Mouse (Mus musculus) intestine, embryonic 14.5 days (tissue): ENCODE results near the gene Grasp. TPM values are rescaled to one million over a fixed set of nuclear protein-coding genes. Genes with fewer than 3 reads are reported as not detected.

Experiments used
- ATAC-seq: fragments of 200-750 bp; cut with Nextera tagmentation; replicated peaks from 2 replicates; pipeline ENCODE4 v1.8.0; 2017; ENCODE audit warnings: low read depth, moderate number of reproducible peaks, moderate TSS enrichment, moderate library complexity; ENCODE audit not compliant: low FRiP score, low TSS enrichment
- DNase-seq: peaks from one replicate; pipeline ENCODE4 v3.0.0-alpha.2; 2018; ENCODE audit warnings: low spot score
- H3K27ac ChIP-seq: fragments of 300-500 bp; sonication (generic); 2 replicates; pipeline ENCODE4 v1.5.1; 2014; ENCODE audit warnings: low read depth, mild to moderate bottlenecking, control low read depth
- H3K27me3 ChIP-seq: fragments of 300-500 bp; sonication (generic); replicated peaks from 2 replicates; pipeline ENCODE4 v1.6.1; 2014; ENCODE audit warnings: low read length, control low read depth; ENCODE audit not compliant: control insufficient read depth, insufficient read depth
- H3K36me3 ChIP-seq: fragments of 300-500 bp; sonication (generic); 2 replicates; pipeline ENCODE4 v1.6.1; 2014; ENCODE audit warnings: low read length, control low read depth; ENCODE audit not compliant: control insufficient read depth, insufficient read depth
- H3K4me1 ChIP-seq: fragments of 300-500 bp; sonication (generic); replicated peaks from 2 replicates; pipeline ENCODE4 v1.6.1; 2014; ENCODE audit warnings: low read length, control low read depth, mixed read lengths; ENCODE audit not compliant: control insufficient read depth, insufficient read depth
- H3K4me2 ChIP-seq: fragments of 300-500 bp; sonication (generic); 2 replicates; pipeline ENCODE4 v1.6.1; 2014; ENCODE audit warnings: low read length
- H3K4me3 ChIP-seq: fragments of 300-500 bp; sonication (generic); 2 replicates; pipeline ENCODE4 v1.5.1; 2014; ENCODE audit warnings: low read depth, low read length, control low read depth, mixed read lengths
- H3K9ac ChIP-seq: fragments of 300-500 bp; sonication (generic); 2 replicates; pipeline ENCODE4 v1.6.1; 2014; ENCODE audit warnings: mild to moderate bottlenecking, low read length
- H3K9me3 ChIP-seq: fragments of 300-500 bp; sonication (generic); 2 replicates; pipeline ENCODE4 v1.6.1; 2016; ENCODE audit warnings: low read length, control low read depth; ENCODE audit not compliant: control insufficient read depth
- WGBS: fragments of 180-500 bp; shearing (Covaris S2); extraction: QIAGEN DNeasy Blood & Tissue Kit; methylation state at CpG from one replicate; pipeline ENCODE4 v1.1.7; 2014; 5-methylcytosine and 5-hydroxymethylcytosine counted together
- polyA plus RNA-seq: library from polyadenylated mRNA; unstranded; fragments of >200 nt; fragmentation: Nextera tagmentation; extraction: Ambion mirVana; gene quantifications from 2 replicates; pipeline ENCODE4 v1.2.1, GENCODE M21; 2014

The Grasp gene
- polyA plus RNA-seq, 1 experiment from 2014 or later = 4.2 TPM

DNA sequence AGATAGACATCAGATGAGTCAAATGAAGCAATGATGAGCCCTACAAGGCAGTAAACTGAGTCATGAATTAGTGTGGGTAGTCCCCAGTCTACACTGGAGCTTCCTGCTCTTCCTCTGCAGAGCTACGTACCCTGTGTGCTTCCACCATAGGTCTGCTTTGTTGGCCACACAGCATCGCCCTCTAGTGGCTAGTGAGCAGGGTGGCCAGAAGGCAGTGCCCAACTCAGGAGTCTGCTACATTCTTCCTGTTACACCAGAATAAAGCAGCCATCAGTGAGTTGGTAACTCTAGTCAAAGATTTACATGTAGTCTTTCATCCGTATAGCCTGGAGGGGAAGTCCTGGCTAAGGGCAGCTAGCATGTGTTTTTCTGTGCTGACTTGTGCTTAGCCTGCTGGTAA, 25.8 kb upstream of the Grasp start:
- H3K27ac ChIP-seq = no peak overlapping the region
- H3K4me1 ChIP-seq = no peaks in the 10 kb centered on the region

DNA sequence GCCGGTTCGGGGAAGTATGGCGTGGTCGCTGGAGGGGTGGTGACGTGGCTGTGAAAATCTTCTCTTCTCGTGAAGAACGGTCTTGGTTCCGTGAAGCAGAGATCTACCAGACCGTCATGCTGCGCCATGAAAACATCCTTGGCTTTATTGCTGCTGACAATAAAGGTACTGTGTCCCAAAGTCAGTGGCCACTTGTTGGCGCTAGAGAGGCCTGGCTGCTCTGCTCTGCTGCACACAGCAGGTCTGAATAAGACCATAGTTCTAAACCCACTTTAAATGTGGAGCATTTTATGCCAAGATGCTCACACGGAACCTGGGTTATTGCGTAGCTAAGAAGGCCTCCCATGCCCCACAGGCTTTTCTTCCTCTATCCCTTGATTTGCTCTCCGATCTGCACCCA, 25.1 kb upstream of the Grasp start:
- Histone ChIP-seq H3K4me1 (no peaks in the 10 kb centered on the region), H3K36me3 (peaks cover 93% of the 10 kb centered on the region), H3K4me3 (no peak overlapping the region), H3K27ac (no peak overlapping the region), H3K27me3 (no peaks in the 10 kb centered on the region), H3K9me3 (peaks cover 5% of the 10 kb centered on the region; the same call in 1 of the 2 replicates), H3K4me2 (no peak overlapping the region), H3K9ac (no peak overlapping the region)
- 91% methylated on average over 14 of the region's 14 CpGs for WGBS
- DNase-seq = no peak
- ATAC-seq = no peak

More for the DNA sequence above, 25.8 kb upstream of the Grasp start:
- ATAC-seq (peak; percentile 77), DNase-seq (no peak)
- H3K4me3 ChIP-seq = no peak overlapping the region
- no peak overlapping the region for H3K4me2 ChIP-seq
- no peaks in the 10 kb centered on the region for H3K27me3 ChIP-seq
- peaks cover 88% of the 10 kb centered on the region for H3K36me3 ChIP-seq
- WGBS = 17% methylated on average over 3 of the region's 3 CpGs
- H3K9ac ChIP-seq = no peak overlapping the region
- H3K9me3 ChIP-seq = peaks cover 5% of the 10 kb centered on the region; the same call in 1 of the 2 replicates

DNA sequence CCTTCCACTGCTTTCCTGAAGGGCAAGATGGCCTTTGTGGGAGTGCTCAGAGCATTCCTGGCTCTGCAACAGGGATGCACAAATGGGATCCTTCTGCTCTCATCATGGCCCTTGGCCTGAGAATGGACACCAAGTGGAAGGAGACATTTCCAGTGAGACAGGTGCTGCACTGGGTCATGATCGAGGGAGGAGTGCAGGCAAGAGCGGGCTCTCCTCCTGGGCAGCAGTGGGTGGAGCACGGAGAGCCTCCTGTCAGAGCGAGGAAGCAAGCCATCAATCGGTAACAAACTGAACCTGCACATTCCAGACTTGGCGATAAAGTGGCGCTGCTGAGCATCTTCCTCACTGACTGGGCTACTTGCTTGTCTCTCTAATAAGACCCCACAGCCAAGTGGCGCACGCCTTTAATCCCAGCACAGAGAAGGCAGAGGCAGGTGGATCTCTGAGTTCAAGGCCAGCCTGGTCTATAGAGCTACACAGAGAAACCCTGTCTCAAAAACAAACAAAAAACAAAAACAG, 23.2 kb upstream of the Grasp start:
- peaks cover 88% of the 10 kb centered on the region for H3K36me3 ChIP-seq
- no peak overlapping the region for H3K27ac ChIP-seq
- H3K9ac ChIP-seq = no peak overlapping the region
- ATAC-seq = no peak
- no peaks in the 10 kb centered on the region for H3K4me1 ChIP-seq
- H3K9me3 ChIP-seq = peaks cover 5% of the 10 kb centered on the region; the same call in 1 of the 2 replicates
- H3K4me2 ChIP-seq = no peak overlapping the region
- no peak for DNase-seq
- H3K4me3 ChIP-seq = no peak overlapping the region
- no peaks in the 10 kb centered on the region for H3K27me3 ChIP-seq
- 94% methylated on average over 9 of the region's 9 CpGs for WGBS

DNA sequence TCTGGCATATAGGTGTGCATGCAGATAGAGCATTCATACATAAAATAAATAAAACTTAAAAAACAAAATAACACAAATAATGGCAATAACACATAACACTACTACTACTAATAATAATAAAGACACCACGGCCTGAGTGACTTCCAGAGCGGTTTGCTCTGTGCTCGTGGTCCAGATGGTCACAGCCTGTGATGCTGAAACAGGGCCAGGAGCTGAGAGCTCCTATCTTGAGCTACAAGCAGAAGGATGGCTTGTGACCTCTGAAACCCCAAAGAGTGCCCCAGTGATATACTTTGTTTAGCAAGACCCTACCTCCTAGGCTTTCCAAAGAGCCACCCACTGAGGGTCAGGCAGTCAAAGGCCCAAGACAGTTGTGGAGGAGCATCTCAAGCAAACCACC, 22.6 kb upstream of the Grasp start:
- no peak overlapping the region for H3K27ac ChIP-seq
- H3K9me3 ChIP-seq = peaks cover 5% of the 10 kb centered on the region; the same call in 1 of the 2 replicates
- no peak overlapping the region for H3K9ac ChIP-seq
- DNase-seq (no peak), ATAC-seq (no peak)
- H3K27me3 ChIP-seq = no peaks in the 10 kb centered on the region
- H3K4me1 ChIP-seq = no peaks in the 10 kb centered on the region
- H3K36me3 ChIP-seq = peaks cover 88% of the 10 kb centered on the region
- 91% methylated on average over 3 of the region's 3 CpGs for WGBS
- H3K4me2 ChIP-seq = no peak overlapping the region
- no peak overlapping the region for H3K4me3 ChIP-seq

DNA sequence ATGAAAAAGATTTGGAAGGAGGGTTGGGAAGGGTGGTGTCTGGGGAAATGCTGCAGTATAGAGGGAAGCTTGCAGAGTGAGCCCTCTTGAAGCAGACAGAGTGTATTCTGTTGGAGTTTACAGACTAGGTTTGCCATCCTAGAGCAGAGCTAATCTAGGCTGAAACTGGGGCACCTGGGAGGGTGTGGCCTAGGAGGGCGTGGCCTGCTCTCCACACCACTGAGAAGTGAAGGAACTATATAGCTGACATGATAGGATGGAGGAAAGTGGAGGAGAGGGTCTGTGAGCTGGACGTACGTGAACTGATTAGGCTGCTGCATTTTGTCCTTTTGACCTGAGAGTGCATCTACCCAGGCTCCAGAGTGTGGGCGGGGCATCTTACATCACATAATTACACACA, 20.3 kb upstream of the Grasp start:
- WGBS = 66% methylated on average over 4 of the region's 4 CpGs
- H3K27ac ChIP-seq = no peak overlapping the region
- H3K4me1 ChIP-seq = no peaks in the 10 kb centered on the region
- H3K36me3 ChIP-seq = peaks cover 87% of the 10 kb centered on the region
- H3K27me3 ChIP-seq = no peaks in the 10 kb centered on the region
- no peak overlapping the region for H3K4me3 ChIP-seq
- no peak overlapping the region for H3K9ac ChIP-seq
- no peak overlapping the region for H3K4me2 ChIP-seq
- no peak for DNase-seq
- H3K9me3 ChIP-seq = peaks cover 5% of the 10 kb centered on the region; the same call in 1 of the 2 replicates
- ATAC-seq = peak; percentile 40; the same call in 1 of the 2 replicates

DNA sequence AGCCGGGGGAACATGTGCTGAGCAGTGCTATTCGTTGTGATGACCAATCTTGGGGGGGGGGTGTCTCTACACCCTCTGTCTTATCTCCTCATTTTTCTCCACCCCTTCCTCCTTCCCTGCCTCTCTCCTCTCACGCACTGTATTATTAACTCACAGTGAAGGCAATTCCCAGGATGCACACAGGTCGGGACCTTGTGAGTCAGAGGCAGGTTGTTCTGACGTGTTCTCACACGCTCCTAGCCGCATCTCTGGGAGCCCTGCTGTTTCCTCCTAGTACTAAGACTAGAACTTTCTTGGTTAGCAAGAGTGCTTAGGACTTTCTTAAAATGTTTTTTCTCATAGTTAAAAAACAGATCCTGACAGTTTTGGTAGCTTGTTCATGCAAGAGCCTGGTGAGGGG, 19.2 kb upstream of the Grasp start:
- Histone ChIP-seq H3K4me2 (no peak overlapping the region), H3K27me3 (no peaks in the 10 kb centered on the region), H3K4me1 (no peaks in the 10 kb centered on the region), H3K27ac (no peak overlapping the region), H3K4me3 (no peak overlapping the region), H3K36me3 (peaks cover 89% of the 10 kb centered on the region), H3K9ac (no peak overlapping the region), H3K9me3 (peaks cover 5% of the 10 kb centered on the region; the same call in 1 of the 2 replicates)
- DNase-seq (no peak), ATAC-seq (no peak)
- 81% methylated on average over 7 of the region's 7 CpGs for WGBS

DNA sequence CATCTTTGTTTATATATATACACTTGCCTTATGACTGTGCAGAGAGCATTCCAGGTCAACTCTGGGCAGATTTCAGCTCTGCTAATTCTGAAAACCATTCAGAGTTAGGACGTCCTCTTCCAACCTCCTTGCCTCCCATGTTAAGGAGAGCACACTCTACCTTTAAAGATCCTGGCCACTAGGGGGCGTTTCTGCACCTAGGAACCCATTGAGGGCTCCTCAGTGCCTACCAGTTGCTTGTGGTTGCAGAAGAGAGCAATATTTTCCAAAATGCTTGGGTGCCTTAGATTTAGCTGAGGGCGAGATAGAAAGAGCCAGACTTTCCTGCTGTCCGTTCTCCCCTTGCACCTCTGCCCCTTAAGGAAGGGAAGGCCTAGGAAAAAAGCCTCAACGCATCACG, 13.8 kb upstream of the Grasp start:
- peaks cover 68% of the 10 kb centered on the region for H3K36me3 ChIP-seq
- H3K27ac ChIP-seq = no peak overlapping the region
- DNase-seq (peak; percentile 76), ATAC-seq (no peak)
- WGBS = 63% methylated on average over 6 of the region's 6 CpGs
- H3K4me3 ChIP-seq = no peak overlapping the region
- no peaks in the 10 kb centered on the region for H3K9me3 ChIP-seq
- no peaks in the 10 kb centered on the region for H3K27me3 ChIP-seq
- H3K9ac ChIP-seq = no peak overlapping the region
- H3K4me1 ChIP-seq = no peaks in the 10 kb centered on the region
- H3K4me2 ChIP-seq = no peak overlapping the region

DNA sequence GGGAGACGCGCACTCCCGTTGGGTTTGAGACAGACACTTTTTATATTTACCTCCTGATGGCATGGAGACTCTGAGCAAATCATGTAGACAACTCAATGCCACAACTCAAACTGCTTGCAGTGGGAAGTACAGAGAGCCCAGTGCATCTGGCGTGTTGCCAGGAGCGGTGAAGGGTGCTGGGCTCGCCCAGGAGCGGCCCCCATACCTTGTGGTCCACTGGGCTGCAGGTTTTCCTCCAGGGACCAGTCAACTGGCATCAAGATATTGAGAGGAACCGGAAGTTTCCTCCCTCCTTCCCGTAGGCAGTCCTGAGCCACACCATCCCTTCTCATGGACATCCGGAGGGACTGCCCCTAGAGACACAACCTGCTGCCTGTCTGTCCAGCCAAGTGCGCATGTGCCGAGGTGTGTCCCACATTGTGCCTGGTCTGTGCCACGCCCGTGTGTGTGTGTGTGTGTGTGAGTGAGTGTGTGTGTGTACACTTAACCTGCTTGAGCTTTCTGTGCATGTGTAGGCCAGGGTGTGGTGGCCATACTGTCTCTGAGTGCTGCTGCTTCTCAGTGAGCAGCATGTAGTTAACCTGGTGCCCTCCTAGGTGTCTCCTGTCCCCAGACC, 12.9 kb upstream of the Grasp start:
- Histone ChIP-seq H3K36me3 (peaks cover 64% of the 10 kb centered on the region), H3K4me3 (no peak overlapping the region), H3K9me3 (no peaks in the 10 kb centered on the region), H3K4me1 (no peaks in the 10 kb centered on the region), H3K4me2 (no peak overlapping the region), H3K27me3 (no peaks in the 10 kb centered on the region), H3K27ac (no peak overlapping the region), H3K9ac (no peak overlapping the region)
- ATAC-seq (no peak), DNase-seq (no peak)
- 88% methylated on average over 14 of the region's 14 CpGs for WGBS

DNA sequence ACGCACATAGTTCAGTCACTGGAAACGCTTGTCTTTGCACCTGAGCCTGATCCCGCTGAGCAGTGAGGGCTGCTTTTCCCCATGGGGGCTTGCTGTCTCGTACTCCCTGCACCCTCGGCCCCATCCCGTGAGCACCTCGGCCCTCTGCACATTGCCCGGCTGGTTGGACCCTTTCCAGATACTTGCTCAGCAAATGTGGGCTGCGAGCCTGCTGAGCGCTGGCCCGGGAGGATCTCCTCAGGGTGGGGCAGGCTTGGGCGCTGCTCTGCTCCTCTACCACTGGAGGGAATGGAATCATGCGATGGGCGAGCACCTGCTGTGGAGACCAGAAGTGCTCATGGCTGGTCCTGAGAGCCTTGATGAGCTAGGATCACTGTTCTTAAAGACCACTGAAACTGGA, 11.6 kb upstream of the Grasp start:
- Histone ChIP-seq H3K36me3 (peaks cover 51% of the 10 kb centered on the region), H3K4me3 (no peak overlapping the region), H3K27me3 (no peaks in the 10 kb centered on the region), H3K9ac (no peak overlapping the region), H3K4me2 (no peak overlapping the region), H3K9me3 (no peaks in the 10 kb centered on the region), H3K4me1 (no peaks in the 10 kb centered on the region), H3K27ac (no peak overlapping the region)
- DNase-seq (no peak), ATAC-seq (no peak)
- 77% methylated on average over 14 of the region's 14 CpGs for WGBS
